In genomic region chr10:120209539-120209925, GRCm38 (mm10) we compare ENCODE assay signal across 8 mouse cellular contexts. TPM values are rescaled to one million over a fixed set of nuclear protein-coding genes. Genes with fewer than 3 reads are reported as not detected.
A peak's percentile ranks its signal among the peaks of the same experiment; 100 is the strongest.
DNase-seq lines count a peak whose midpoint lies in the region; ATAC-seq and TF ChIP-seq lines count a peak whose summit lies in the region.

No protein-coding gene starts in this region.

- peak overlapping the region; percentile 81 for H3K4me3 ChIP-seq in cerebellum, adult 2 months (replicated peaks; ENCODE audit: insufficient read depth, low read depth, low read length)
- peak overlapping the region; percentile 83 for H3K4me3 ChIP-seq in forebrain, embryonic 10.5 days
- peak overlapping the region; percentile 96 for H3K4me3 ChIP-seq in limb, embryonic 15.5 days

- H3K9me3 ChIP-seq in forebrain, embryonic 10.5 days, result peaks cover 8% of the 10 kb centered on the region; the same call in 1 of the 2 replicates
- no peaks in the 10 kb centered on the region for H3K9me3 ChIP-seq in limb, embryonic 15.5 days

- no peaks in the 10 kb centered on the region for H3K27me3 ChIP-seq in cerebellum, adult 2 months (ENCODE audit: control insufficient read depth, insufficient read depth, low read length)
- H3K27me3 ChIP-seq in forebrain, embryonic 10.5 days (ENCODE audit: poor library complexity, severe bottlenecking), result no peaks in the 10 kb centered on the region
- no peaks in the 10 kb centered on the region for H3K27me3 ChIP-seq in limb, embryonic 15.5 days
- H3K27me3 ChIP-seq in splenic B cell, adult 2 months (ENCODE audit: control insufficient read depth, insufficient read depth, low read length, poor library complexity, severe bottlenecking), result no peaks in the 10 kb centered on the region

- no peak for DNase-seq in cerebellum, adult 2 months
- no peak for DNase-seq in cerebellum, adult 11 months
- DNase-seq in CD4-positive, CD25-positive, alpha-beta regulatory T cell, adult 2 months (ENCODE audit: low read depth, low spot score), result peak; percentile 55
- DNase-seq in forebrain, embryonic 10.5 days (ENCODE audit: extremely low spot score, low spot score), result no peak
- peak; percentile 36 for DNase-seq in splenic B cell, adult 2 months (ENCODE audit: low read depth, low spot score)
- no peak for DNase-seq in left cerebral cortex, postnatal 36 days (ENCODE audit: low spot score in 2 of 2)

- intact Hi-C loops in left cerebral cortex, postnatal 36 days (cut with DNase I), result loop anchor here (10.0 kb wide), 1 partner anchor 405 kb away; no protein-coding TSS in a partner anchor

- H3K9ac ChIP-seq in limb, embryonic 15.5 days, result no peak overlapping the region

- H3K27ac ChIP-seq in cerebellum, adult 2 months (ENCODE audit: insufficient read depth, low read length), result no peak overlapping the region
- no peak overlapping the region for H3K27ac ChIP-seq in forebrain, embryonic 10.5 days
- no peak overlapping the region for H3K27ac ChIP-seq in limb, embryonic 15.5 days

- peaks cover 12% of the 10 kb centered on the region for H3K36me3 ChIP-seq in forebrain, embryonic 10.5 days (replicated peaks)
- peaks cover 6% of the 10 kb centered on the region; the same call in 1 of the 2 replicates for H3K36me3 ChIP-seq in limb, embryonic 15.5 days
- H3K36me3 ChIP-seq in splenic B cell, adult 2 months (ENCODE audit: control insufficient read depth, insufficient read depth, low read length, poor library complexity, severe bottlenecking), result no peaks in the 10 kb centered on the region

- ATAC-seq in limb, embryonic 15.5 days (ENCODE audit: insufficient number of reproducible peaks, low FRiP score, low TSS enrichment, low read depth), result no peak
- no peak; the same call in 1 of the 2 replicates for ATAC-seq in monocyte, adult 5-6 weeks (replicated peaks; ENCODE audit: insufficient number of reproducible peaks, low FRiP score, low TSS enrichment, poor library complexity, severe bottlenecking)

- TF ChIP-seq CTCF in cerebellum, adult 2 months (IDR thresholded peaks at IDR 0.05; ENCODE audit: borderline replicate concordance, insufficient read depth, low read depth, low read length), result no peak

- 53% methylated on average over 6 of the region's 6 CpGs for WGBS in cerebellum, adult 2 months
- 76% methylated on average over 6 of the region's 6 CpGs for WGBS in forebrain, embryonic 10.5 days
- WGBS in limb, embryonic 15.5 days, result 52% methylated on average over 6 of the region's 6 CpGs

- H3K4me2 ChIP-seq in limb, embryonic 15.5 days, result peak overlapping the region; percentile 61

- H3K4me1 ChIP-seq in cerebellum, adult 2 months (ENCODE audit: control insufficient read depth, insufficient read depth, low read length), result no peaks in the 10 kb centered on the region; the same call in 1 of the 2 replicates
- peaks cover 11% of the 10 kb centered on the region for H3K4me1 ChIP-seq in forebrain, embryonic 10.5 days
- peaks cover 7% of the 10 kb centered on the region for H3K4me1 ChIP-seq in limb, embryonic 15.5 days

- TF ChIP-seq POLR2A in cerebellum, adult 2 months (IDR thresholded peaks at IDR 0.05; ENCODE audit: borderline replicate concordance, insufficient read depth, low read length), result no peak

RNA-seq across cellular contexts. Expression of gene Irak3, which starts 7.6 kb away (rescaled TPM):
- polyA plus RNA-seq in cerebellum, adult 2 months (2012; rRNA removed), result 0.62 and 0.76 TPM in 2 replicates
- 0.17 and 0.50 TPM in 2 replicates for polyA plus RNA-seq in forebrain, embryonic 10.5 days (2016; fragmentation: Nextera tagmentation; extraction: Ambion mirVana)
- polyA plus RNA-seq in limb, embryonic 15.5 days (2015; fragmentation: Nextera tagmentation; extraction: Ambion mirVana), result 2.4 TPM in 2 replicates
- under 1 TPM; 0.41 to 0.42 TPM for total RNA-seq in left cerebral cortex, postnatal 36 days (2021)
- total RNA-seq in monocyte, adult 5-6 weeks (2017), result 30.9 to 31.9 TPM (median 31.4 TPM) in 3 replicates

RNA-seq across cellular contexts. Expression of gene Tmbim4, which starts 8.1 kb away (rescaled TPM):
- 122 and 127 TPM in 2 replicates for polyA plus RNA-seq in cerebellum, adult 2 months (2012; rRNA removed)
- 83.4 and 83.9 TPM in 2 replicates for polyA plus RNA-seq in forebrain, embryonic 10.5 days (2016; fragmentation: Nextera tagmentation; extraction: Ambion mirVana)
- 102 and 103 TPM in 2 replicates for polyA plus RNA-seq in limb, embryonic 15.5 days (2015; fragmentation: Nextera tagmentation; extraction: Ambion mirVana)
- total RNA-seq in left cerebral cortex, postnatal 36 days (2021), result 10 to 100 TPM; 63.4 to 66.4 TPM
- 150 to 178 TPM (median 170 TPM) in 3 replicates for total RNA-seq in monocyte, adult 5-6 weeks (2017)

RNA-seq across cellular contexts. Expression of gene Llph, which starts 17.3 kb away (rescaled TPM):
- polyA plus RNA-seq in cerebellum, adult 2 months (2012; rRNA removed), result 30.1 and 35.8 TPM in 2 replicates
- polyA plus RNA-seq in forebrain, embryonic 10.5 days (2016; fragmentation: Nextera tagmentation; extraction: Ambion mirVana), result 67.2 and 68.3 TPM in 2 replicates
- 49.2 and 51.3 TPM in 2 replicates for polyA plus RNA-seq in limb, embryonic 15.5 days (2015; fragmentation: Nextera tagmentation; extraction: Ambion mirVana)
- 10 to 100 TPM; 18.3 to 20.5 TPM for total RNA-seq in left cerebral cortex, postnatal 36 days (2021)
- total RNA-seq in monocyte, adult 5-6 weeks (2017), result 57.4 to 79.1 TPM (median 74.2 TPM) in 3 replicates

Comparison
In these comparisons a context has a peak if more than half of its experiments do, and no peak if none do; other contexts are left out.
1. DNase-seq: peak in CD4-positive, CD25-positive, alpha-beta regulatory T cell, adult 2 months (single experiment) and splenic B cell, adult 2 months (single experiment); none in cerebellum, adult 2 months (0 of 2), cerebellum, adult 11 months (single experiment), forebrain, embryonic 10.5 days (single experiment) and left cerebral cortex, postnatal 36 days (0 of 2).
2. Peak in every context shown above with its lines, with median percentiles within 50 percentile points of each other: H3K4me3 ChIP-seq.